Mouse (Mus musculus): ENCODE data around the gene Fgf22.

DNA sequence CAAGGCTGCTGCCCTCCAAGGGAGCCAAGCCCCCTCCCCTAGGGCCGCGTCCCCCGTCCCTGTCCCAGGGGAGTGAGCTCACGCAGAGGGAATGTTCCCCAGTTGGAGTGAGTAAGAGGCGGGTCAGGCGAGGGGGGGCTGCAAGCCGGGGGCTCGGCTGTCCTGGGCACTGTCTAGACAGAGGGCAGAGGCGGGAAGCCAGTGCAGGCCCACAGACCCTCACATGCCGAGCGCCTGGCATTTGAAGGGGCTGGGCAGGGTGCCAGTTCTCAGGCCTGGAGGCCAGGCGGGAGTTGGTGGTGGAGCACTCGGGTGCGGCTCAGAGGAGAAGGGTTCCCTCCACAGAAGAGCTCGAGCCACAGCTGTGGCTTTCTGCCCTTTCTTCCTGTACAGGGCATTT, 23.1 kb downstream of the Fgf22 start:
- TF ChIP-seq CTCF (IDR thresholded peaks at IDR 0.05; ENCODE audit: extremely low read depth, insufficient read length, insufficient replicate concordance, low read depth, low read length) = no peak
- TF ChIP-seq POLR2A (IDR thresholded peaks at IDR 0.05; ENCODE audit: low read depth, low read length) = no peak

All from small intestine, adult 2 months (tissue).